Mouse (Mus musculus) embryonic fibroblast, embryonic 13.5 days (primary cell): ENCODE data around the gene Tmod4. TPM values are rescaled to one million over a fixed set of nuclear protein-coding genes. Genes with fewer than 3 reads are reported as not detected.

Experiments used
- H3K27ac ChIP-seq: 2 replicates; pipeline ENCODE4 v1.5.1; 2012; ENCODE audit warnings: low read length, control low read depth, inconsistent platforms; ENCODE audit not compliant: insufficient read depth
- H3K4me1 ChIP-seq: 2 replicates; pipeline ENCODE4 v1.6.1; 2011; ENCODE audit warnings: low read length; ENCODE audit not compliant: control insufficient read depth, insufficient read depth
- H3K4me3 ChIP-seq: 2 replicates; pipeline ENCODE4 v1.5.1; 2011; ENCODE audit warnings: mild to moderate bottlenecking, control low read depth, low read length; ENCODE audit not compliant: insufficient read depth
- CTCF ChIP-seq: IDR thresholded peaks from 2 replicates; pipeline ENCODE4 v1.5.1; 2011; ENCODE audit warnings: mild to moderate bottlenecking, control low read depth, low read length, moderate library complexity, borderline replicate concordance; ENCODE audit not compliant: insufficient read depth
- POLR2A ChIP-seq: IDR thresholded peaks from 2 replicates; pipeline ENCODE4 v1.6.1; 2011; ENCODE audit warnings: low read depth, mild to moderate bottlenecking, control low read depth, low read length, moderate library complexity
- polyA plus RNA-seq: library from polyadenylated mRNA; stranded (reverse); fragments of >200 nt; gene quantifications from 2 replicates; pipeline ENCODE4 v1.2.4, GENCODE M21; 2011; ENCODE audit warnings: low read depth; ENCODE audit not compliant: missing spikeins, insufficient read length

Gene Tmod4
- polyA plus RNA-seq, 1 experiment: not detected

GRCm38 (mm10) chr3:95135433-95136052 is 11.3 kb downstream of the Tmod4 start:
- TF ChIP-seq CTCF (no peak), POLR2A (no peak)
- H3K4me1 ChIP-seq: peaks cover 2% of the 10 kb centered on the region; the same call in 1 of the 2 replicates
- H3K27ac ChIP-seq: no peak overlapping the region
- H3K4me3 ChIP-seq: no peak overlapping the region

- no peak overlapping the region for H3K27ac ChIP-seq
- no peak overlapping the region for H3K4me3 ChIP-seq
- H3K4me1 ChIP-seq: peaks cover 2% of the 10 kb centered on the region; the same call in 1 of the 2 replicates
- TF ChIP-seq CTCF (no peak), POLR2A (no peak)
Observed at GRCm38 (mm10) chr3:95136336-95136735, 12.1 kb downstream of the Tmod4 start.

DNA sequence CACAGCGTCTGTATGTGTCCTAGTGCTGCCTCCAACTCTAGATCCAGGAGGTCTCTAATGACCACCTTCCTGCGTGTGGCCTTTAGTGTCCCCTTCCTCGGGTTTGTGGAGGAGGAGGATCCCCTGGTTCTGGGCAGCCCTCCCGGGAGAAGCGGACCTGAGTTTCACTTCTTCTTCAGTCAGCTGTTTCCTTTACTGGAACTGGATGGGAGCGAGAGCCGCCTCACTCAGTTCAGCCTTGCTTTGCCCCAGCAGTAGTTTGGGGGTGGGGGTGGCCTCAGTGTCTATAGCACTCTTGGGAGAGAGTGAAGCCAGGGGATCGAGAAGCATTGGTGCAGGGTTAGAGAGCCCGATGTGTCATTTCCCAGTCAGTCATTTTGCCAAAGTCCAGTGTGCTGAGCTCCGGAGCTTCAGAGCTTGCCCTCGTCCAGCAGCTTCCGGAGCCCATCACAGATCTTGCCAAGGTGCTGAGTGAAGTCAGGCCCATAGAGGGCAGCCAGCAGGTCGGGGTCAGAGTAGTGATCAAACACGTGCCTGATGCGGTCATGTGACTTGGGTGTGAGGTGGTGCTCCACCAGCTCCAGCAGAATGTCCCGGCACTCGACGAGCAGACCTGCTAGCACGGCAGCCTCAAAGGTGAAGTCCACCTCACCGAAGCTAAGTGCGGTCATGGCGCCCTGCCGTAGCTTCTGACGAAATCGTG is 15.5 kb downstream of the Tmod4 start:
- Histone ChIP-seq H3K4me1 (no peaks in the 10 kb centered on the region), H3K4me3 (no peak overlapping the region), H3K27ac (no peak overlapping the region)
- TF ChIP-seq CTCF (no peak), POLR2A (no peak)

DNA sequence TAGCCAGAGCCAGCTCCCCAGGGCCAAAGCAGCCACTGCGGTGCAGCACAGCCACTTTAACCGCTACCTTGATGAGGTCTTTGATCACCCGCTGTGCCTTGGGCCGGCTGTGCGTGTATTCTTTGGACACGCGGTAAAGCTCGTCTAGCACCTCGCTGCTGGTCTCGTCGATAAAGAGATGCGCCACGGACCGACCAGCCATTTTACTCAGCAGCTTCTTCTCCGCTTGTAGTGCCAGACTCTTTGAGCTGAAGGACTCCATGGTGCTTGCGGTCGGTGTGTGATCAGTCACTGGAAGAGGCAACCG is 16.0 kb downstream of the Tmod4 start:
- H3K27ac ChIP-seq: no peak overlapping the region
- no peak for TF ChIP-seq CTCF
- no peak for TF ChIP-seq POLR2A
- H3K4me3 ChIP-seq: no peak overlapping the region
- H3K4me1 ChIP-seq: no peaks in the 10 kb centered on the region

DNA sequence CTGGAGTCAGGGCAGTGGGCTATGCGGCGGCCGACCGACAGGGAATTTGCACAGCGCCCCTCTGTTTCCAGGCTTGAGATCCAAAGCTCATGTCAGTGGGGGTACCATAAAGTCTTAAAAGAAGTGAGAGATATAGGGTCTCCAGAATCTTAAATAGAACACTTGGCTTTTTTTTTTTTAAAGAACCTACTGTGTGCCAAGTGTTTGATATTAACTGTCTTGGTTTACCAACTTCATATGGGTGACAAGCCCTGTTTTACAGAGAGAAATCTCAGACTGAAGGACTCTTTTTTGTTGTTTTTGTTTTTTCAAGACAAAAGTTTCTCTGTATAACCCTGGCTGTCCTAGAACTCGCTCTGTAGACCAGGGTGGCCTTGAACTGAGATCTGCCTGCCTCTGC is 16.5 kb downstream of the Tmod4 start:
- H3K4me3 ChIP-seq: no peak overlapping the region
- TF ChIP-seq POLR2A: no peak
- no peak for TF ChIP-seq CTCF
- H3K4me1 ChIP-seq: no peaks in the 10 kb centered on the region

GRCm38 (mm10) chr3:95141474-95141873 is 17.2 kb downstream of the Tmod4 start:
- H3K4me3 ChIP-seq: no peak overlapping the region
- no peaks in the 10 kb centered on the region for H3K4me1 ChIP-seq
- TF ChIP-seq POLR2A (no peak), CTCF (no peak)
- H3K27ac ChIP-seq: no peak overlapping the region

More for the DNA sequence above, 16.5 kb downstream of the Tmod4 start:
- no peak overlapping the region for H3K27ac ChIP-seq

DNA sequence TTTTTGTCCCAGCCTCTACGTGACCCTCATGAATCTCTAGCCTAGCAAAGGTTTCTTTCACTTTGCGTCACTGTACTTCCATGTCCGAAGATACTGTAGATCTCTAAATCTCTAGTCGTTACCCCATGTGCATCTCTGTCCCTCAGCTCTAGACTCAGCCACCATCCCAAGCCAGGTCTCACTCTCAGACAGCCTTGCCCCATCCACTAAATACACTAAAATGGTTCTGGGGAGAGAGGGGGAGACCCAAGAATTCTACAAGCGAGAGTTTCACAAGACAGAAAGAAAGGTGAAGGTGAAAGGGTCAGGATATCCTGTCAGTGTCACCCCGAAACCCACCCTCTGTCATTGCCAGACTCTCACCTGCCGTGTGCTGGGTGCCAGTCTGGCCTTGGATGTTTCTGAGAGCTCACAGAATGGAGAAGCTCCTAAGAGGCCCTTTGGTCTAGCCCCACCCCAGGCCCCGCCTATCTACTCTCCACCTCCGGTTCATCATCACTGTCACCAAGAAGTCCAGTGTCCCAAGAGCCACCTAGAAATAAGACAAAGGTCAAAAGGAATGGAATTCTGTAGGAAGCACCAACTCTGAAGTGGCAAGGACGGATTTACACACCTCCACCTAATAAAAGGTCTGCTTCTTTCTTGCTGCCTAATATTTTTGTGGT is 17.8 kb downstream of the Tmod4 start, which contains the start of gene Tnfaip8l2:
TSS of gene Tnfaip8l2 (minus strand) at position 409 of the 665 bp plus-strand sequence.
- Histone ChIP-seq H3K4me1 (no peaks in the 10 kb centered on the region), H3K4me3 (no peak within 1 kb of the TSS), H3K27ac (no peak within 1 kb of the TSS)
- no peak for TF ChIP-seq POLR2A
- no peak for TF ChIP-seq CTCF

- H3K27ac ChIP-seq: no peak overlapping the region
- TF ChIP-seq CTCF (peak; percentile 98), POLR2A (no peak)
- no peaks in the 10 kb centered on the region for H3K4me1 ChIP-seq
- no peak overlapping the region for H3K4me3 ChIP-seq
Observed at GRCm38 (mm10) chr3:95142617-95143011, 18.3 kb downstream of the Tmod4 start.

- Histone ChIP-seq H3K4me3 (no peak overlapping the region), H3K4me1 (no peaks in the 10 kb centered on the region), H3K27ac (no peak overlapping the region)
- TF ChIP-seq CTCF (no peak), POLR2A (no peak)
Observed at GRCm38 (mm10) chr3:95147924-95148323, 23.6 kb downstream of the Tmod4 start.

DNA sequence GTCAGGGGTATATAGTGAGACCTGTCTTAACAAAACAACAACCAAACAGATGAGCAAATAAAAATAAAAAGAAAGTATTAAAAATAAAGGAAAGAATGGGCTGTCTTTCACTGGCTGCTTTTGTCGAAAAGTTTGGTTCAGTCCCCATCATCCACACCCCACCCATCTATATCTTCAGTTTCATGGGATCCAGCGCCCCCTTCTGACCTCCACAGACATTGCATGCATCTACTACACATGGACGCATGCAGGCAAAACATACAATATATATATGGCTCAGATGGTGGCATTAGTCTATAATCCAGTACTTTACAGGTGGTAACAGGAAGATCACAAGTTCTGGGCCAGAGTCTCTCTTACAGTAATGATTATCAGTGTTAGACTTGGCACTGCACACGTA is 29.6 kb downstream of the Tmod4 start:
- Histone ChIP-seq H3K4me3 (no peak overlapping the region), H3K27ac (no peak overlapping the region), H3K4me1 (no peaks in the 10 kb centered on the region)
- TF ChIP-seq POLR2A: no peak
- no peak for TF ChIP-seq CTCF
